Mouse (Mus musculus): ENCODE data around the gene Cdyl. TPM values are rescaled to one million over a fixed set of nuclear protein-coding genes. Genes with fewer than 3 reads are reported as not detected.

Gene Cdyl
- total and polyA plus RNA-seq, 3 experiments = 36.3 to 104 (median 47.9) TPM

GRCm38 (mm10) chr13:35620756-35621155 lies 38.9 kb upstream of the Cdyl start:
- TF ChIP-seq POLR2AphosphoS5 (IDR thresholded peaks at IDR 0.05; ENCODE audit: insufficient replicate concordance, low read depth, low read length) (no peak), GATA1 (IDR thresholded peaks at IDR 0.05; ENCODE audit: borderline replicate concordance, low read length) (no peak), CTCF (IDR thresholded peaks at IDR 0.05; ENCODE audit: low read depth, low read length) (no peak), GATA2 (IDR thresholded peaks at IDR 0.05; ENCODE audit: borderline replicate concordance, low read depth, low read length) (no peak), TAL1 (conservative IDR thresholded peaks at IDR 0.05; ENCODE audit: low read depth, low read length) (no peak)
- H3K9me3 ChIP-seq (replicated peaks) = no peaks in the 10 kb centered on the region
- DNase-seq (ENCODE audit: low spot score) (no peak), ATAC-seq (ENCODE audit: extremely low read depth, insufficient number of reproducible peaks, low FRiP score, poor library complexity, severe bottlenecking) (no peak)
- no peak overlapping the region for H3K4me3 ChIP-seq (ENCODE audit: low read depth, low read length)
- no peaks in the 10 kb centered on the region for H3K27me3 ChIP-seq (ENCODE audit: insufficient read depth, low read length)
- H3K4me1 ChIP-seq (ENCODE audit: insufficient read depth, low read depth, low read length) = peaks cover 22% of the 10 kb centered on the region
- no peaks in the 10 kb centered on the region for H3K36me3 ChIP-seq (replicated peaks)

DNA sequence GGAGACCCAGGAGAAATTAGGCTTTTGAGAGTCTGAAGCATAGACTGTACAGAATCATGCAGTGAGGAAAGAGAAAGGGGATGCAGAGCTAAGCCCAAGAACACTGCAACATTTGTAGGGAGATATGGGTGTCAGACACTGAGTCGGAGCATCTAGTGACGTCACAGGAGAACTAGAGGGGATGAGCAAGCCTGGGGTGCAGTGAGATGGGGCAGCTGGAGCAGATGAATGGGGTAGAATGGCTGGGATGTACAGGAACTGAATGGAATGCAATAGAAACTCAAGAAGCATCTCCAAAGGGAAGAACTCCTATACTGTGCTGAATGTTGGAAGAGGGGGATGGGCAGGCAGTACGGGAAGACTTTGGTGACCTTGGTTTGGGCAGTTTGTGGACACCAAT lies 34.8 kb upstream of the Cdyl start:
- Histone ChIP-seq H3K36me3 (replicated peaks) (no peaks in the 10 kb centered on the region), H3K9me3 (replicated peaks) (no peaks in the 10 kb centered on the region), H3K4me1 (ENCODE audit: insufficient read depth, low read depth, low read length) (no peaks in the 10 kb centered on the region), H3K27me3 (ENCODE audit: insufficient read depth, low read length) (peaks cover 2% of the 10 kb centered on the region; the same call in 1 of the 2 replicates), H3K4me3 (ENCODE audit: low read depth, low read length) (no peak overlapping the region)
- ATAC-seq (ENCODE audit: extremely low read depth, insufficient number of reproducible peaks, low FRiP score, poor library complexity, severe bottlenecking) (no peak), DNase-seq (ENCODE audit: low spot score) (no peak)
- TF ChIP-seq GATA2 (IDR thresholded peaks at IDR 0.05; ENCODE audit: borderline replicate concordance, low read depth, low read length) = no peak
- TF ChIP-seq POLR2AphosphoS5 (IDR thresholded peaks at IDR 0.05; ENCODE audit: insufficient replicate concordance, low read depth, low read length) = no peak
- no peak for TF ChIP-seq CTCF (IDR thresholded peaks at IDR 0.05; ENCODE audit: low read depth, low read length)
- no peak for TF ChIP-seq GATA1 (IDR thresholded peaks at IDR 0.05; ENCODE audit: borderline replicate concordance, low read length)
- no peak for TF ChIP-seq TAL1 (conservative IDR thresholded peaks at IDR 0.05; ENCODE audit: low read depth, low read length)

- Histone ChIP-seq H3K4me3 (ENCODE audit: low read depth, low read length) (no peak overlapping the region), H3K4me1 (ENCODE audit: insufficient read depth, low read depth, low read length) (no peaks in the 10 kb centered on the region), H3K27me3 (ENCODE audit: insufficient read depth, low read length) (peaks cover 2% of the 10 kb centered on the region; the same call in 1 of the 2 replicates), H3K9me3 (replicated peaks) (no peaks in the 10 kb centered on the region), H3K36me3 (replicated peaks) (no peaks in the 10 kb centered on the region)
- TF ChIP-seq CTCF (IDR thresholded peaks at IDR 0.05; ENCODE audit: low read depth, low read length) (no peak), POLR2AphosphoS5 (IDR thresholded peaks at IDR 0.05; ENCODE audit: insufficient replicate concordance, low read depth, low read length) (no peak), TAL1 (conservative IDR thresholded peaks at IDR 0.05; ENCODE audit: low read depth, low read length) (no peak), GATA1 (IDR thresholded peaks at IDR 0.05; ENCODE audit: borderline replicate concordance, low read length) (no peak), GATA2 (IDR thresholded peaks at IDR 0.05; ENCODE audit: borderline replicate concordance, low read depth, low read length) (no peak)
- DNase-seq (ENCODE audit: low spot score) (no peak), ATAC-seq (ENCODE audit: extremely low read depth, insufficient number of reproducible peaks, low FRiP score, poor library complexity, severe bottlenecking) (no peak)
These were observed 34.1 kb upstream of the Cdyl start for GRCm38 (mm10) chr13:35625556-35625955.

- Histone ChIP-seq H3K4me3 (ENCODE audit: low read depth, low read length) (no peak overlapping the region), H3K36me3 (replicated peaks) (no peaks in the 10 kb centered on the region), H3K9me3 (replicated peaks) (no peaks in the 10 kb centered on the region), H3K27me3 (ENCODE audit: insufficient read depth, low read length) (peaks cover 2% of the 10 kb centered on the region; the same call in 1 of the 2 replicates), H3K4me1 (ENCODE audit: insufficient read depth, low read depth, low read length) (no peaks in the 10 kb centered on the region)
- no peak for ATAC-seq (ENCODE audit: extremely low read depth, insufficient number of reproducible peaks, low FRiP score, poor library complexity, severe bottlenecking)
- DNase-seq (ENCODE audit: low spot score) = no peak
- TF ChIP-seq TAL1 (conservative IDR thresholded peaks at IDR 0.05; ENCODE audit: low read depth, low read length) (no peak), POLR2AphosphoS5 (IDR thresholded peaks at IDR 0.05; ENCODE audit: insufficient replicate concordance, low read depth, low read length) (no peak), CTCF (IDR thresholded peaks at IDR 0.05; ENCODE audit: low read depth, low read length) (no peak), GATA2 (IDR thresholded peaks at IDR 0.05; ENCODE audit: borderline replicate concordance, low read depth, low read length) (no peak), GATA1 (IDR thresholded peaks at IDR 0.05; ENCODE audit: borderline replicate concordance, low read length) (no peak)
These were observed 32.3 kb upstream of the Cdyl start for GRCm38 (mm10) chr13:35627319-35627718.

- H3K36me3 ChIP-seq (replicated peaks) = no peaks in the 10 kb centered on the region
- H3K27me3 ChIP-seq (ENCODE audit: insufficient read depth, low read length) = no peaks in the 10 kb centered on the region
- H3K4me1 ChIP-seq (ENCODE audit: insufficient read depth, low read depth, low read length) = peaks cover 9% of the 10 kb centered on the region
- no peaks in the 10 kb centered on the region for H3K9me3 ChIP-seq (replicated peaks)
- no peak overlapping the region for H3K4me3 ChIP-seq (ENCODE audit: low read depth, low read length)
- DNase-seq (ENCODE audit: low spot score) = no peak
- TF ChIP-seq POLR2AphosphoS5 (IDR thresholded peaks at IDR 0.05; ENCODE audit: insufficient replicate concordance, low read depth, low read length) (no peak), GATA1 (IDR thresholded peaks at IDR 0.05; ENCODE audit: borderline replicate concordance, low read length) (no peak), TAL1 (conservative IDR thresholded peaks at IDR 0.05; ENCODE audit: low read depth, low read length) (no peak), GATA2 (IDR thresholded peaks at IDR 0.05; ENCODE audit: borderline replicate concordance, low read depth, low read length) (no peak), CTCF (IDR thresholded peaks at IDR 0.05; ENCODE audit: low read depth, low read length) (no peak)
- no peak for ATAC-seq (ENCODE audit: extremely low read depth, insufficient number of reproducible peaks, low FRiP score, poor library complexity, severe bottlenecking)
These were observed 12.4 kb upstream of the Cdyl start for GRCm38 (mm10) chr13:35647132-35647823.

GRCm38 (mm10) chr13:35650284-35650872 lies 9.3 kb upstream of the Cdyl start:
- no peak for TF ChIP-seq TAL1 (conservative IDR thresholded peaks at IDR 0.05; ENCODE audit: low read depth, low read length)
- no peak for TF ChIP-seq CTCF (IDR thresholded peaks at IDR 0.05; ENCODE audit: low read depth, low read length)
- TF ChIP-seq POLR2AphosphoS5 (IDR thresholded peaks at IDR 0.05; ENCODE audit: insufficient replicate concordance, low read depth, low read length) = no peak
- no peak for TF ChIP-seq GATA1 (IDR thresholded peaks at IDR 0.05; ENCODE audit: borderline replicate concordance, low read length)
- no peak for TF ChIP-seq GATA2 (IDR thresholded peaks at IDR 0.05; ENCODE audit: borderline replicate concordance, low read depth, low read length)
- Histone ChIP-seq H3K4me3 (ENCODE audit: low read depth, low read length) (no peak overlapping the region), H3K4me1 (ENCODE audit: insufficient read depth, low read depth, low read length) (peaks cover 9% of the 10 kb centered on the region), H3K36me3 (replicated peaks) (no peaks in the 10 kb centered on the region), H3K27me3 (ENCODE audit: insufficient read depth, low read length) (no peaks in the 10 kb centered on the region; the same call in 1 of the 2 replicates), H3K9me3 (replicated peaks) (no peaks in the 10 kb centered on the region)
- DNase-seq (ENCODE audit: low spot score) (no peak), ATAC-seq (ENCODE audit: extremely low read depth, insufficient number of reproducible peaks, low FRiP score, poor library complexity, severe bottlenecking) (no peak)
